Mouse (Mus musculus) hindbrain, embryonic 14.5 days (tissue): Measurements from ENCODE around the gene Rab35. TPM values are rescaled to one million over a fixed set of nuclear protein-coding genes. Genes with fewer than 3 reads are reported as not detected.

Experiments used
- ATAC-seq: fragments of 200-750 bp; cut with Nextera tagmentation; 2 replicates; pipeline ENCODE4 v1.8.0; 2017; ENCODE audit warnings: moderate number of reproducible peaks, mild to moderate bottlenecking, moderate TSS enrichment, moderate library complexity; ENCODE audit not compliant: low FRiP score
- DNase-seq: peaks from one replicate; pipeline ENCODE4 v3.0.0-alpha.2; 2015; ENCODE audit warnings: low spot score
- H3K27ac ChIP-seq: fragments of 300-500 bp; sonication (generic); 2 replicates; pipeline ENCODE4 v1.5.1; 2014; ENCODE audit warnings: mild to moderate bottlenecking, moderate library complexity
- H3K27me3 ChIP-seq: fragments of 300-500 bp; sonication (generic); 2 replicates; pipeline ENCODE4 v1.6.1; 2014; ENCODE audit warnings: mild to moderate bottlenecking, low read length, mixed read lengths; ENCODE audit not compliant: control insufficient read depth, insufficient read depth
- H3K36me3 ChIP-seq: fragments of 300-500 bp; sonication (generic); replicated peaks from 2 replicates; pipeline ENCODE4 v1.6.1; 2014; ENCODE audit not compliant: control insufficient read depth, insufficient read depth
- H3K4me1 ChIP-seq: fragments of 300-500 bp; sonication (generic); replicated peaks from 2 replicates; pipeline ENCODE4 v1.6.1; 2014; ENCODE audit warnings: antibody characterized with exemption, low read length, mixed read lengths; ENCODE audit not compliant: control insufficient read depth, insufficient read depth
- H3K4me2 ChIP-seq: fragments of 300-500 bp; sonication (generic); replicated peaks from 2 replicates; pipeline ENCODE4 v1.6.1; 2014; ENCODE audit warnings: mild to moderate bottlenecking, moderate library complexity
- H3K4me3 ChIP-seq: fragments of 300-500 bp; sonication (generic); replicated peaks from 2 replicates; pipeline ENCODE4 v1.5.1; 2014; ENCODE audit warnings: mild to moderate bottlenecking, low read length
- H3K9ac ChIP-seq: fragments of 300-500 bp; sonication (generic); 2 replicates; pipeline ENCODE4 v1.6.1; 2014
- H3K9me3 ChIP-seq: fragments of 300-500 bp; sonication (generic); 2 replicates; pipeline ENCODE4 v1.6.1; 2016; ENCODE audit warnings: low read length; ENCODE audit not compliant: control insufficient read depth
- WGBS: fragments of 180-500 bp; shearing (Covaris S2); extraction: QIAGEN DNeasy Blood & Tissue Kit; methylation state at CpG from one replicate; pipeline ENCODE4 v1.1.7; 2014; 5-methylcytosine and 5-hydroxymethylcytosine counted together
- polyA plus RNA-seq: library from polyadenylated mRNA; unstranded; fragments of >200 nt; fragmentation: Nextera tagmentation; extraction: Ambion mirVana; gene quantifications from 2 replicates; pipeline ENCODE4 v1.2.1, GENCODE M21; 2014

Rab35 gene
- polyA plus RNA-seq, 1 experiment from 2014 or later: 23.3 TPM

DNA sequence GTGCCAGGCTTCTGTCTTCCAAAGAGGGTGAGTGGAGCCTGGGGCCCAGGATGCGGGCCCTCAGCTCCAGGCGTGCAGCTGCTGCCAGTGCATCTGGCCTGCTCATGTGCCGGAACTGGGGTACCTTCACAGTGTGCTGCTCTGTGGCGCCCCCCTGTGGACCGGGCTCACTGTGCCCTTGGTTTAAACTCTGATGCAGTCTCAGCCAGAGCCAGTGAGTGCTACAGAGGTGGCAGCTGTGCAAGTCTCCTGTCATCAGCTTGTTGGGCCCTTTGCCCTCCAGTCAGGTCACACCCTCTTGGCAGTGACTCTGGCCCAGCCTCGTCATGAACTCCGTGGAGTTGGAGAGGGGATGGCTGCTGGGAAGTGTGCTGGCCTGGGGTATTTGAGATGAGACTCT, 16.8 kb upstream of the Rab35 start:
- Histone ChIP-seq H3K9me3 (no peaks in the 10 kb centered on the region), H3K27ac (no peak overlapping the region), H3K4me2 (no peak overlapping the region), H3K36me3 (peaks cover 97% of the 10 kb centered on the region), H3K9ac (no peak overlapping the region), H3K4me3 (no peak overlapping the region), H3K27me3 (no peaks in the 10 kb centered on the region), H3K4me1 (no peaks in the 10 kb centered on the region)
- 85% methylated on average over 7 of the region's 7 CpGs for WGBS
- ATAC-seq: no peak
- DNase-seq: no peak

DNA sequence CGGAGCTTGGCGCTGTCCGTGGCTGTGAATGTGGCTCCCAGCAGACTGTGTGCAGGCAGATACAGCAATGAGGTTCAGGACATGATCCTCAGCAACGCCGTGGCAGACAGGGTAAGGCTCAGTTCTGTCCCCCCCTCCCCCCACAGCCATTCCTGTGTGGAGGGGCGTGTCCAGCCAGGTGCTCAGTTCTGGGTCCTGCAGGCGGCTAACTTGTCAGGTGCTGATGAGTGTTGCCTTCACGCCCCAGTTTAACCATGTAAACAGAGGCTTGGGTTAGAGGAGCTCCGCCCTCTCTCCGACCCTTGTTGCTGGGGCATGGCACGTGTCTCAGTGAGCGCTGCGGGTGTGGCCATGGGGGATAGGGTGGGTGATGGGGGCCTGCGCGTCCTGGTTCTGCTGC, 12.0 kb upstream of the Rab35 start:
- Histone ChIP-seq H3K36me3 (peaks cover 79% of the 10 kb centered on the region), H3K9me3 (no peaks in the 10 kb centered on the region), H3K27ac (no peak overlapping the region), H3K27me3 (no peaks in the 10 kb centered on the region), H3K4me1 (no peaks in the 10 kb centered on the region), H3K4me3 (no peak overlapping the region), H3K9ac (no peak overlapping the region), H3K4me2 (no peak overlapping the region)
- DNase-seq (no peak), ATAC-seq (no peak)
- 97% methylated on average over 15 of the region's 15 CpGs for WGBS

DNA sequence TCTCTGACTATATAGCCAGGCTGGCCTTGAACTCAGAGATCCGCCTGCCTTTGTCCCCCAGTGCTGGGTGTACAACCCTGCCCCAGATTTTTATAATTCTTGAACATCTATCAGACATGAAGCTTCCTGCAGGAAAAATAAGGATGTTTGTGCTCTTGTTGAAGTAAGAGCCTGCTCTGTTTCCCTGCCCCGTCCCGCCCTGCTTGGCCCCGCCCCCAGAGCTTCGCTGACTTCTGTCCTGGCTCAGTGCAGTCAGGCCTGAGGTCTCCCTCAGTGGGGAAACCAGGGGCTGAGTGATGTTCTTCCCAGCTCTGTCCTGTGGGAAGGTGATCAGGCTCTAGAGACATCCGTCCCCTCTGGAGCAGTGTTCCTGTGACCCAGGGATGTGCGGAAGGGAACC, 9.0 kb upstream of the Rab35 start:
- 91% methylated on average over 7 of the region's 7 CpGs for WGBS
- no peak overlapping the region for H3K27ac ChIP-seq

DNA sequence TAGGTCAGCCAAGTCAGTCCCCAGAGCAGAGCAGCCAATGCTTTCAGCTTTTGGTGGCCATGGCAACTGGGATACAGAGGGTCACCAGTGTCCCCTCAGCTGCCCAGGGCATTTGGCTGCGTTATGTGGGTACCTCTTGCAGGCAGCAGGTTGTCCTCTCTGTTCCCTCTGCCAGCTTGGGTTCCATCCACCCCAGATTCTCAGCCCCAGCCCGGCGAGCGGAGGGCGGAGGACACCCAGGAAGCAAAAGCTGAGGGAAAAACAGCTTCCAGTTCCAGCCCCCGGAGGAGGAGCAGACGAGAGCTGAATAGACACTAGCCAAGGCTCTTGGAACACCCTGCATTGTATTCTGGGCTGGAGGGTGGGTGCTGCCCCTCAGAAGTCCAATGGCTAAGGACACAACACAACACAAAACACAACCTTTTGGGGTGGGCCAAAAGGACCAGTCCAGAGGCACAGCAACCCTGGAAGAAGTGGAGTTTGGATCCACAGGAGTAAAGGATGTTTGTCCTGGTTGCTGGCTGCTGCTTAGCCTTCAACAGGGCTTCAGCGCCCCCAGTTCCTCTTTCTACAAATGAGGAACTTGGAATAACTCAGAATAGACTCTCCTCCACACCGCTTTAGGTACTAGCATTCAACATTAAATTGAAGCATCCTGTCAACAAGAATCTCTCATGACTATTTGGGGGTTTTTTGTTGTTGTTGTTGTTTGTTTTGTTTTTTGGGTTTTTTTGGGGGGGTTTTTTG, 7.8 kb upstream of the Rab35 start:
- 79% methylated on average over 9 of the region's 9 CpGs for WGBS
- no peak for DNase-seq
- H3K4me1 ChIP-seq: no peaks in the 10 kb centered on the region
- H3K9me3 ChIP-seq: no peaks in the 10 kb centered on the region
- H3K36me3 ChIP-seq: peaks cover 40% of the 10 kb centered on the region
- H3K4me2 ChIP-seq: no peak overlapping the region
- H3K4me3 ChIP-seq: no peak overlapping the region
- ATAC-seq: no peak
- no peak overlapping the region for H3K27ac ChIP-seq
- no peaks in the 10 kb centered on the region for H3K27me3 ChIP-seq
- H3K9ac ChIP-seq: no peak overlapping the region

More for the DNA sequence above, 9.0 kb upstream of the Rab35 start:
- no peaks in the 10 kb centered on the region for H3K27me3 ChIP-seq
- no peaks in the 10 kb centered on the region for H3K4me1 ChIP-seq
- no peaks in the 10 kb centered on the region for H3K9me3 ChIP-seq
- peaks cover 49% of the 10 kb centered on the region for H3K36me3 ChIP-seq
- H3K9ac ChIP-seq: no peak overlapping the region
- H3K4me2 ChIP-seq: no peak overlapping the region
- ATAC-seq (no peak), DNase-seq (no peak)
- H3K4me3 ChIP-seq: no peak overlapping the region

DNA sequence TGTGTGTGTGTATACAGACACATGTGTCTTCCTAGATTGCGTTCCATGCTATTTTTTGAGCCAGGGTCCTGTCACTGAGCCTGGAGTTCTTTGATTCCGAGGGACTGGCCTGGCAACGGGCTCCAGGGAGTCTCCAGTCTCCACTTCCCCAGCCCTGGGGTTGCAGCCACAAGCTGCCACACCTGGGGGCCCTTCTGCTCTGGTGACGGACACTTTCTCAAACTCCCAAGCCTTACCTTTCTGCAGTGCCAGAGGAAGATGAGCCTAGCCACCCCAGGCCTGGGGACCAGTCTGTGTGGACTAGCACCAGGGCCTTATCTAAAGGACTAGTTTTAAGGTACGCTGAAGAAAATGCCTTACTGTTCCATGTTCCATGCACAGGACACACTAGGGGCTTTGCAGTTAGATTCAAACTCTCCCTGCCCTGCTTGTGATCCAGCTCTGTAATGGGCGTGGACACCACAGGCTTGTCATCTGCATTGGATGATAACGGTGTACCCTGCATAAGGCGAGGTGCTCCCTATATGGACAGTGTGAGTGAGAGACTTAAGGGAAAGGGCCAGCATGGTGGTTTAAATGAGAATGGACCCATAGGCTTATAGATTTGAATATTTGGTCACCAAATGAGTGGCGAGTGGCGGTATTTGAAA, 5.3 kb upstream of the Rab35 start:
- DNase-seq: no peak
- ATAC-seq: no peak
- Histone ChIP-seq H3K36me3 (peaks cover 16% of the 10 kb centered on the region), H3K4me3 (no peak overlapping the region), H3K9ac (no peak overlapping the region), H3K9me3 (no peaks in the 10 kb centered on the region), H3K4me2 (no peak overlapping the region), H3K4me1 (peaks cover 5% of the 10 kb centered on the region), H3K27me3 (no peaks in the 10 kb centered on the region), H3K27ac (no peak overlapping the region)
- 88% methylated on average over 10 of the region's 10 CpGs for WGBS

DNA sequence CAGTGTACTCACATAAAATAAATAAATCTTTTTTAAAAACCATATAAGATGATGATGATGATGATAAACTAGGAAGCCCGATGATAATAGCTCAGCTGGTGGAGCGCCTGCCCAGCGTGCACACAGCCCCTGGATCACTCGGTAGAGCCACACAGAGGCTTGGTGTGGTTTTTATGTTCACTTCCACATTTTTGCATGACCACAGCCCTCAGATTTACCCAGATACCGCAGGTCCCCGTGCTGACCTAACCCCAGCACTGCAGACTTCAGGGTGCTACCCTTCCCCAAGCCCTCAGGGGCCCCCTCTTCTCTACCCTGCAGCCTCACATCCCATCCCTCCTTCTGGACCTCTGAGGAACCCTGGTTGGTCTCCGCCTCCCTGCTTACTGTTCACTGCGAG, 3.6 kb upstream of the Rab35 start:
- Histone ChIP-seq H3K36me3 (peaks cover 6% of the 10 kb centered on the region; the same call in 1 of the 2 replicates), H3K4me2 (no peak overlapping the region), H3K4me3 (no peak overlapping the region), H3K9ac (no peak overlapping the region), H3K27ac (no peak overlapping the region), H3K9me3 (no peaks in the 10 kb centered on the region), H3K4me1 (peaks cover 14% of the 10 kb centered on the region), H3K27me3 (no peaks in the 10 kb centered on the region)
- DNase-seq: no peak
- no peak for ATAC-seq
- WGBS: 79% methylated on average over 8 of the region's 8 CpGs

DNA sequence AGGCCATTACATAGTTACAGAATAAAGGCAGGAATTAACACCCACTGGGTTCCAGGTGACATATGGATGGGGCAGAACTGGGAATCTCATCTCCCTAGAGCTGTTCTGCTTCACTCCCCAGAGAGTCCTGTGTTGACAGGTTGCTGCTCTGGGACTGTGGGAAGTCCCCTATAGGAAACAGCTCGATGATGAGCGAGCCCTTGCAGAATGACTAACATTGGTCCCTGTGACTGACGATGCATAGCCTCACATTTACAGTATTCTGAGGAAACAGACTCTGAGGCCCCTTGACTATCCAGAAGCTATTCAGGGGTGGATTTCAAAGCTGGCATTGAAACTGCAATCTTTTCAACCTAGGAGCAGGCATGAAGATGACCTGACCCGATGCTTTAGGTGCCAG, 2.0 kb upstream of the Rab35 start:
- Histone ChIP-seq H3K4me2 (no peak overlapping the region), H3K9me3 (no peaks in the 10 kb centered on the region), H3K27ac (no peak overlapping the region), H3K36me3 (no peaks in the 10 kb centered on the region; the same call in 1 of the 2 replicates), H3K4me3 (no peak overlapping the region), H3K27me3 (no peaks in the 10 kb centered on the region), H3K9ac (no peak overlapping the region), H3K4me1 (peaks cover 26% of the 10 kb centered on the region)
- WGBS: 86% methylated on average over 4 of the region's 4 CpGs
- no peak for DNase-seq
- no peak for ATAC-seq

DNA sequence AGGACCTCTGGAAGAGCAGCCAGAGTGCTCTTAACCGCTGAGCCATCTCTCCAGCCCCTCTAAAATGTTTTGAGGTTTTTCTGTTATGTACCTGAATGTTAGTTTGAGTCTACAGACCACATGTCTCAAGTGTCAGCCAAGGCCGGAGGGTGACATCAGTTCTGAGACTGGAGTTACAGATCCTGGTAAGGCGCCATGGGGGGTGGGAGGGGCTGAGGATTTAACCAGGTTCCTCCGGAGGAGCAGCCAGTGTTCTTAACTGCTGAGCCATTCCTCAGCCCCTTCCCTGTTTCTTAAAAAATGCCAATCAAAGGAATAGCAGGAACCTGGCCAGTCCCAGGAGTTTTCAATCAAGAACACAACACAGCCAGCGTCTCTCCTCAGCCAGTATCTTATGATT, 1.4 kb upstream of the Rab35 start:
- Histone ChIP-seq H3K4me3 (no peak overlapping the region), H3K27ac (no peak overlapping the region)

DNA sequence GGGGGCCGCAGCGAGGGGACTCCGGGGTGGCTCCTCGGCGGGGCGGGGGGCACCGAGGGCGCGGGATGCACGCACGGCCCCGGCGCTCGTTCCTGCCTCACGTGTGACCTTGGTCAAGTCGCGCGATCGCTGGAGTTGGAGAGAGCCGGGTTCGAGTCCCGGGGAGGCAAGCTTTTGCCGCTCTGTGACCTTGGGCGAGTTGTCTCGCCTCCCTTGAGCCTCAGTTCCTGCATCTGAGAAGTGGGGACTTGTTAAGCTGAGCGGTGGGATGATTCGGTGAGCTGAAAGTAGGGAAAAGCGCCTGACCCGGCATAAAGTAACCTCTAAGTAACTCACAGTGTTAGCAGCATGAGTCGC, 628 bp downstream of the Rab35 start:
- ATAC-seq: no peak
- Histone ChIP-seq H3K36me3 (no peaks in the 10 kb centered on the region; the same call in 1 of the 2 replicates), H3K27ac (peak overlapping the region; percentile 91), H3K27me3 (no peaks in the 10 kb centered on the region), H3K4me1 (peaks cover 26% of the 10 kb centered on the region), H3K9me3 (no peaks in the 10 kb centered on the region), H3K4me3 (peak overlapping the region; percentile 80), H3K4me2 (peak overlapping the region; percentile 88), H3K9ac (peak overlapping the region; percentile 86)
- DNase-seq: no peak
- WGBS: under 1% methylated on average over 21 of the region's 30 CpGs

More for the DNA sequence above, 1.4 kb upstream of the Rab35 start:
- WGBS: 52% methylated on average over 5 of the region's 5 CpGs
- Histone ChIP-seq H3K27me3 (no peaks in the 10 kb centered on the region), H3K4me1 (peaks cover 26% of the 10 kb centered on the region), H3K4me2 (peak overlapping the region; percentile 79), H3K9me3 (no peaks in the 10 kb centered on the region), H3K9ac (no peak overlapping the region; the same call in 1 of the 2 replicates), H3K36me3 (no peaks in the 10 kb centered on the region; the same call in 1 of the 2 replicates)
- no peak for DNase-seq
- no peak for ATAC-seq
